Mouse (Mus musculus): ENCODE measurements at regions not wholly inside any gene's neighbourhood (a gene's known extent, or its start where the extent isn't known, plus 50 kb on each side); places are given as distances from the start of the nearest gene placed in this dataset.

DNA sequence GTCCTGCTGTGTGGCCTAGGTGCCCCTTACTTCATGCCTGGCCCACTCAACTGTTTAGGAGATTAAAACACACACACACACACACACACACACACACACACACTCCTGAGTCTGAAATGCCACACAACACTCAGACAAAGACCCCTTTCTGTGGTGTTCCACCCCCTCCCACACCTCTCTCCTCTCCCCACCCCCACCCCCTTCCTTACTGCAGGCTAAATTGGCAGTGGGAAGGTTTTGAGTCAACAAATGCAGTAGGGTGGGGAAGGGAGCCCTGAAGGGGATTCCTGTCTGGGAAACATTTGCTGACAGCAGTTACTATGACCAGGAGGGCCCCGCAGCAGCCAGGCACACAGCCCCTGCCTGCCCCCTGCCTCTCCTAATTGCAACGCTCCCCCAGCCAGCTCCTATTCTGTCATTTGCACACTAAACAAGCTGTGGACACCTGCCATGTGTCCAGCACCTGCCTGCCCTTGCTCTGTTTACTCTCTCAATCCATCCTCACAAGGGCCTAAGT lies 69.5 kb downstream of the Ephb3 start:
- ATAC-seq (replicated peaks in 1 of 2; ENCODE audit: insufficient read depth in 1 of 2, low FRiP score in 2 of 2, low TSS enrichment in 1 of 2, low read depth in 1 of 2, poor library complexity in 2 of 2, severe bottlenecking in 2 of 2): no peak

GRCm38 (mm10) chr16:21277789-21278342 lies 73.3 kb downstream of the Ephb3 start:
- no peak for ATAC-seq (replicated peaks in 1 of 2; ENCODE audit: insufficient read depth in 1 of 2, low FRiP score in 2 of 2, low TSS enrichment in 1 of 2, low read depth in 1 of 2, poor library complexity in 2 of 2, severe bottlenecking in 2 of 2)

GRCm38 (mm10) chr16:21278387-21278786 lies 73.8 kb downstream of the Ephb3 start:
- ATAC-seq (replicated peaks in 1 of 2; ENCODE audit: insufficient read depth in 1 of 2, low FRiP score in 2 of 2, low TSS enrichment in 1 of 2, low read depth in 1 of 2, poor library complexity in 2 of 2, severe bottlenecking in 2 of 2): no peak

DNA sequence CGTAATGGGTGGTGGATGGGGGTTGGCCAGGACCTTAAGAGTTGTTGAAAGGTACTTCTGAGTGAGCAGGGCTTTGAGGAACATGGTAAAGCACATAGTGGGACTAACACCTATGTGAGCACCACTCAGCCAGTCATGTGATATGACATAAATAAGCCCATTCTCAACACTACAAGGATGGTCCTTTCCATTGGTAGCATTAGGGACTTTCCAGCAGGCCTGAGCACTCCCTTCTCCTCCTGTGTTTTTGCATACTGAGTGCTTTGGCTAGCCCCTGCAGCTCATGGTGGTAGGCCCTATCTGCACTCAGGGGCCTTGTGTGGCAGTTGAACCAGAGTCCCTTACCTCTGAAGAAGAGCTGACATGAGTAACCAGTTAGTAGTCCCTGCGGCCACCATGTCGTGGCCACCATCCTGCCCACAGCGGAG lies 75.7 kb downstream of the Ephb3 start:
- no peak for ATAC-seq (replicated peaks in 1 of 2; ENCODE audit: insufficient read depth in 1 of 2, low FRiP score in 2 of 2, low TSS enrichment in 1 of 2, low read depth in 1 of 2, poor library complexity in 2 of 2, severe bottlenecking in 2 of 2)

GRCm38 (mm10) chr16:21281958-21282730 lies 77.6 kb downstream of the Ephb3 start:
- ATAC-seq (replicated peaks in 1 of 2; ENCODE audit: insufficient read depth in 1 of 2, low FRiP score in 2 of 2, low TSS enrichment in 1 of 2, low read depth in 1 of 2, poor library complexity in 2 of 2, severe bottlenecking in 2 of 2): no peak

DNA sequence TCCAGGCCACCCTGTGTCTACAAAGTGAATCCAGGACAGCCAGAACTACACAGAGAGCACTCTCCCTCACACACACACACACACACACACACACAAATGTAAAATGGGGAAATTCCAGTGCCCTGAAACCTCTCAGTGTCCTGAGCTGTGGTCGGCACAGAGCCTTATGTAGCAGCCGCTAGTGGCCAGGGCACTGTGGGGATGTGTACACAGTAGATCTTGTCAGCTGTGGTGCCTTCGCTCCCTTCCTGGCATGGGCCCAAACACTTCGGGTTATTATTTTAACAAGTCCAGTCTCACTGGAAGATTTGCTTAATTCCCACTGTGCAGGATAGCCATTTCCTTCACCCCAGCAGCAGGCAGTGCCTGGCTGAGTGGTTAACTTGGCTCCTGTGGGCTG lies 81.5 kb downstream of the Ephb3 start:
- ATAC-seq (replicated peaks in 1 of 2; ENCODE audit: insufficient read depth in 1 of 2, low FRiP score in 2 of 2, low TSS enrichment in 1 of 2, low read depth in 1 of 2, poor library complexity in 2 of 2, severe bottlenecking in 2 of 2): peak; percentile 33 to 40; a peak in 2 of 4 replicates

- ATAC-seq (replicated peaks in 1 of 2; ENCODE audit: insufficient read depth in 1 of 2, low FRiP score in 2 of 2, low TSS enrichment in 1 of 2, low read depth in 1 of 2, poor library complexity in 2 of 2, severe bottlenecking in 2 of 2): peak; percentile 89 to 93
Measured at GRCm38 (mm10) chr16:21289528-21289927, 85.0 kb downstream of the Ephb3 start.

DNA sequence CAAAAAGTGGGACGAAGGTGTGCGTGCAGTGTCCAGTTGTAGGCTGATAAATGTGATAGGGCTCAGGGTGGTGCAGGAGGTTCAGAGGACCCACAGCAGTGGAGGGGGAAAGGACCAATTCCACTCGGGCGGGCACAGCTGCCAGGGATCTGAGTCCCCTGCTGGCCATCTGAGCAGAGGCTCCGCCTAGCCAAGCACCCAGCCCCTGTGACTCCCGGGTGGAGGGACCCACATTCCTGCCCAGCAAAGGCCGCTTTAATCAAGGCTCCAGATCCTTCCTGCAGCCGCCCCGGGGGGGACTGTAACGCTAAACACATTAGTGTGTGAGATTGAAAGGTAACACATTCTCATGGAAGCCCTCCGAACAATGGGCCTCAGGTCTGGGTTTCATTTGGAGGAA lies 88.5 kb downstream of the Ephb3 start:
- no peak for ATAC-seq (replicated peaks in 1 of 2; ENCODE audit: insufficient read depth in 1 of 2, low FRiP score in 2 of 2, low TSS enrichment in 1 of 2, low read depth in 1 of 2, poor library complexity in 2 of 2, severe bottlenecking in 2 of 2)

GRCm38 (mm10) chr16:21293569-21293968 lies 89.0 kb downstream of the Ephb3 start:
- ATAC-seq (replicated peaks in 1 of 2; ENCODE audit: insufficient read depth in 1 of 2, low FRiP score in 2 of 2, low TSS enrichment in 1 of 2, low read depth in 1 of 2, poor library complexity in 2 of 2, severe bottlenecking in 2 of 2): no peak

- no peak for ATAC-seq (replicated peaks in 1 of 2; ENCODE audit: insufficient read depth in 1 of 2, low FRiP score in 2 of 2, low TSS enrichment in 1 of 2, low read depth in 1 of 2, poor library complexity in 2 of 2, severe bottlenecking in 2 of 2)
Measured at GRCm38 (mm10) chr16:21294677-21295411, 90.3 kb downstream of the Ephb3 start.

GRCm38 (mm10) chr16:21295956-21296733 lies 91.6 kb downstream of the Ephb3 start:
- no peak for ATAC-seq (replicated peaks in 1 of 2; ENCODE audit: insufficient read depth in 1 of 2, low FRiP score in 2 of 2, low TSS enrichment in 1 of 2, low read depth in 1 of 2, poor library complexity in 2 of 2, severe bottlenecking in 2 of 2)

DNA sequence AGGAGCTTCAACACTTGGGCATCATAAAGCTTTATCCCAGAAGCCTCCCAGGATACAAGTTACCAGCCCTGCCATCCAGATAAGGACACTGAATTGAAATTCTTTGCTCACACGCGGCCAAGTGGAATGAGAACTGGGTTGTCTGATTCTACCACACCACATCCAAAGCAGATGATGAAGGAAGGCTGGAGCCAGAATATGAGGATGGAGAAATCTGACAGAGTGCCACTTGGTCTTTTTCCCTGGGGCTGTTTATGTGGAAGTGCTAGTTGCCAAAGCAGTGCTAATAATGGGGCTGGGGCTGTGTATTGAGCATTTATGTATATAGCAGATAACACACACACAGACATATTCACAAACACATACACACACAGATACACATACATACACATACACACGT lies 92.2 kb downstream of the Ephb3 start:
- no peak for ATAC-seq (replicated peaks in 1 of 2; ENCODE audit: insufficient read depth in 1 of 2, low FRiP score in 2 of 2, low TSS enrichment in 1 of 2, low read depth in 1 of 2, poor library complexity in 2 of 2, severe bottlenecking in 2 of 2)

GRCm38 (mm10) chr16:21298866-21299265 lies 94.3 kb downstream of the Ephb3 start:
- ATAC-seq (replicated peaks in 1 of 2; ENCODE audit: insufficient read depth in 1 of 2, low FRiP score in 2 of 2, low TSS enrichment in 1 of 2, low read depth in 1 of 2, poor library complexity in 2 of 2, severe bottlenecking in 2 of 2): no peak

- no peak for ATAC-seq (replicated peaks in 1 of 2; ENCODE audit: insufficient read depth in 1 of 2, low FRiP score in 2 of 2, low TSS enrichment in 1 of 2, low read depth in 1 of 2, poor library complexity in 2 of 2, severe bottlenecking in 2 of 2)
Measured at GRCm38 (mm10) chr16:21305859-21306258, 101.3 kb downstream of the Ephb3 start.

GRCm38 (mm10) chr16:21308513-21308912 lies 104.0 kb downstream of the Ephb3 start:
- ATAC-seq (replicated peaks in 1 of 2; ENCODE audit: insufficient read depth in 1 of 2, low FRiP score in 2 of 2, low TSS enrichment in 1 of 2, low read depth in 1 of 2, poor library complexity in 2 of 2, severe bottlenecking in 2 of 2): no peak

- peak; percentile 83 to 88 for ATAC-seq (replicated peaks in 1 of 2; ENCODE audit: insufficient read depth in 1 of 2, low FRiP score in 2 of 2, low TSS enrichment in 1 of 2, low read depth in 1 of 2, poor library complexity in 2 of 2, severe bottlenecking in 2 of 2)
Measured at GRCm38 (mm10) chr16:21310636-21311615, 106.4 kb downstream of the Ephb3 start.

Data from hematopoietic stem cell, adult 5-6 weeks (primary cell).